Mouse (Mus musculus): ENCODE data around the gene Ap5z1.

Gene Ap5z1

DNA sequence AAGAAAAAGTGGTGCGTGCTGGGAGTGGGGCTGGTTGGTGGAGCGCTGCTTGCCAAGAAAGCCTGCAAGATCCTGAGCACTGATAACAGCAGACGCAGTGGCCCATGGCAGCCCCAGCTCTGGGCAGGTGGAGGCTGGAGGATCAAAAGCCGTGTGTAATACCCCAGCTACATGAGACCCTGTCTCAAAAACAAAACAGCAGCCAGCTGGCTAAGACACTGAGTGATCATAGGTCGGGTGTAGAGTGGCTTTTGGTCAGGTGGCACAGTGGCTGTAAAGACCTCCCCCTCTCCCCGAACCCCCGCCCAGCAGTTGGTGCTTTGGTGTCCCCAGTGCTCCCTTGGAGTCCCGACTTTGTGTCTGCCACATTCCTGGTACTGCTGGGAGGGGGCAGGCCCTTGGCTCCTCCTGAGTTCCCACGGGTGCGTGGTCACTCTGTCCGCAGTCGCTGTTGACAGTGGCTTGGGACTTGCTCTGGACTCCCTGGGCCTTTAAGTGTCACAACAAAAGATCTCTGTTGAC is 23.8 kb upstream of the Ap5z1 start:
- no peak for DNase-seq (ENCODE audit: extremely low read depth, low read depth)

GRCm38 (mm10) chr5:142440451-142441147 is 23.1 kb upstream of the Ap5z1 start:
- peak; percentile 91 for DNase-seq (ENCODE audit: extremely low read depth, low read depth)

DNA sequence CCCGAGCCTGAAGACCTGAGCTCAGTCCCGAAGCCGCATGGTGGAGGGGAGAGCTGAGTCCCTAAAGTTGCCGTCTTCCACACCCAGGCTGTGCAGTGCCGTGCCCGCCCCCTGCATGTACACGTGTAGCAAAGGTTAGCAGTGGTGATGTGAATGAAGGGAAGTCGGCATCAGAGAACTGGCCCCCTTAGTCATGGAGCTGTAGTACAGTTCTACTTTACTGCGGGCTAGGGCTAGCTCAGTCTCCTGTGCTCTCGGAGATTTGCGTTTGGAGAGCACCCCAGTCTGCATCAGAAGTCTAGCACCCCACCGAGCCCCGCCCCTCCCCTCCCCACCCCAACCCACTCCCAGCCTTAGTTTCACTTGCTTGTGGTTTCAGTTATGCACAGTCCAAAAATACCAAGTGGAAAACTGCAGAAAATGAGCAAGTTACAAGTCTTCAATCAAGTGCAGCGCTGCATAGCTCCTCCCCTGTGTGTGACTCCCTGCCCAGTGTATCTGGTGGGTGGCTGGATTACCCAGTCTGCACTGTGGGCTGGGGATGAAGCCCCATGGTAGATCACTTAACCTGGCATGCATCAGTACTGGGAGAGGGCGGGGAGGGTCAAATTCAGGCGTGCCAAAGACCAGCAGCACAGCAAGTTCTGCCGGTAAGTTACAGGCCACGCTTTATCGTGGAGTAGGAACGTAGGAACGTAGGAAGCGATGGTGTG is 22.3 kb upstream of the Ap5z1 start:
- no peak for DNase-seq (ENCODE audit: extremely low read depth, low read depth)

- no peak for DNase-seq (ENCODE audit: extremely low read depth, low read depth)
Observed at GRCm38 (mm10) chr5:142442045-142442440, 21.7 kb upstream of the Ap5z1 start.

DNA sequence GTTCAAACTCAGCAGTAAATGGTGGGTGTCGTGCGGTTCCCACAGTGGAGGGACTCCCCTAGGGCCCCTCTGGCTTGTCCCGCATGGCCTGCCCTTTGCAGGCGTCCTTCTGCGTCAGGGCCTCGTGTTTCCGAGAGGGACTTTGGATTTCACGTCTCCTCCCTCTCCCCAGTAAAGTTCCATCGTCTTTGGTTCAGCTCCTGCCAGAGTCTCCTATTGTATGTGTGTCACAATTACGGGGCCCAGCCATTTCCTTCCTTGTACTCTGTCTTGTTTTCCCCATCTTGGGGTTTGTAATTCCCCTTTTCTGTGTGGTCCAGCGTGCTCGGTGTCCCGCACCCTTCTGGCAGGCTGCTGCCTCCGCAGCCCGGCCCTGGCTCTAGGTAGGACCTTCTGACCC is 20.2 kb upstream of the Ap5z1 start:
- DNase-seq (ENCODE audit: extremely low read depth, low read depth) = no peak

- no peak for DNase-seq (ENCODE audit: extremely low read depth, low read depth)
Observed at GRCm38 (mm10) chr5:142443994-142444393, 19.8 kb upstream of the Ap5z1 start.

DNA sequence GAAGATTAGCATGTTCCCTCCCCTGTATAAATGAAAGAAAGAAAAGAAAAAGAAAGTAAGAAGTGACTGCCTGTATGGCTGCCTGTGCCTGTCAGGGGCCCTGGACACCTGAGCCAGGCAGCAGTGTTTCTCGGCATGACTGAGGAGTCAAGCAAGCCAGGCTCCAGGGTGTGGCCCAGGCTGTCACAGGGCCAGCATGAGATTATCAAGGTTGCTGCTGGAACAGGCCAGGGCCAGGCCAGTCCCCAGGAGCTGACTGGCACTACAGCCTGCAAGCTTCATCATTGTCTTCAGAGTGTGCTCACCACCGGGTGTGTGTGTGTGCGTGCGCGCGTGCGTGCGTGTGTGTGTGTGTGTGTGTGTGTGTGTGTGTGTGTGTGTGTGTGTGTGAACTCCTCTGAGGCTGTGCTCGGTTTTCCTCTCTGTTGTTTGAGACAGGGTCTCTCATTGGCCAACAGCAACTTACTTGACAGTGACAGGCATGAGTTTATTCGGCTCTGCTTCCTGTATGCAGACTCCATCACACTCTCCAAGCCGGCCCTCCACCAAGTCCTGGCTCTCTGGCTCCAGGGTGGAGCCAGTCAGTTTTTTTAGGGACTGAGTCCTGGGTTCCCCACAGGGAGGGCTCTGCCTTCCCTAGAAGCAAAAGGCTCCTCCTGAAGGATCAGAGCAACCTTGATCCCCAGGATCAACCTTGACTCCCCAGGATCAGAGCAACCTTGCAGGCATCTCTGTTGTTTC is 18.8 kb upstream of the Ap5z1 start:
- DNase-seq (ENCODE audit: extremely low read depth, low read depth) = no peak

- DNase-seq (ENCODE audit: extremely low read depth, low read depth) = no peak
Observed at GRCm38 (mm10) chr5:142445709-142446108, 18.0 kb upstream of the Ap5z1 start.

- DNase-seq (ENCODE audit: extremely low read depth, low read depth) = peak; percentile 71
Observed at GRCm38 (mm10) chr5:142448076-142448475, 15.7 kb upstream of the Ap5z1 start.

DNA sequence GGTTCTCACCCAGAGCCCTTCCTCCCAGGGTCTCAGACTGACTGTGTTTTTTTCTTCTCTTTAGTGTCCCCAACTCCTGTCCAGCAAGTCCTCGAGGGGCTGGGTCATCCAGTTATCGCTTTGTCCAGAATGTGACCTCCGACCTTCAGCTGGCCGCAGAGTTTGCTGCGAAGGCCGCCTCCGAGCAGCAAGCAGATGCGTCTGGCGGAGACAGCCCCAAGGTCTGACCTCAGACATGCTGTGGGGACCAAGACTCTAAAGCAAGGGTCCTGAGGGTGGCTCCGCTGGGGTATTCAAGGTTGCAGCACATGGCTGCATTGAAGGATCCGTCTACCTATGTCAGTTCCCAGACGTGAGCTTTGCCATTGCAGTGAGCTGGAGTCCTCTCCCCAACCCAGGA is 15.1 kb upstream of the Ap5z1 start:
- no peak for DNase-seq (ENCODE audit: extremely low read depth, low read depth)

- no peak for DNase-seq (ENCODE audit: extremely low read depth, low read depth)
Observed at GRCm38 (mm10) chr5:142450846-142451245, 12.9 kb upstream of the Ap5z1 start.

DNA sequence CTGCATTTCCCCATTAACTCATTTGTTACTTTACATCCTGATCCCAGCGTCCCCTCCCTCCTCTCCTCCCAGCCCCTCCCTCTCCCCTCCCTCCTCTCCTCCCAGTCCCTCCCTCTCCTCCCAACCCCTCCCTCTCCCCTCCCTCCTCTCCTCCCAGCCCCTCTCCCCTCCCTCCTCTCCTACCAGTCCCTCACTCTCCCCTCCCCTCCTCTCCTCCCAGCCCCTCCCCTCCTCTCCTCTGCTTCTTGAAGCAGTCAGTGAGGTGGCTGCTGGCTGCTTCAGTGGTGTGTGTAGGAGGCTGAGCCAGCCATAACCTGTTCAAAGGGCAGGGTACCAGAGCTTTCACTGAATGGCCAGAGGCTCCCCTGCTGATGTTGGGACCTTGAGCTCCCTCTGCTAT is 12.0 kb upstream of the Ap5z1 start:
- DNase-seq (ENCODE audit: extremely low read depth, low read depth) = no peak

DNA sequence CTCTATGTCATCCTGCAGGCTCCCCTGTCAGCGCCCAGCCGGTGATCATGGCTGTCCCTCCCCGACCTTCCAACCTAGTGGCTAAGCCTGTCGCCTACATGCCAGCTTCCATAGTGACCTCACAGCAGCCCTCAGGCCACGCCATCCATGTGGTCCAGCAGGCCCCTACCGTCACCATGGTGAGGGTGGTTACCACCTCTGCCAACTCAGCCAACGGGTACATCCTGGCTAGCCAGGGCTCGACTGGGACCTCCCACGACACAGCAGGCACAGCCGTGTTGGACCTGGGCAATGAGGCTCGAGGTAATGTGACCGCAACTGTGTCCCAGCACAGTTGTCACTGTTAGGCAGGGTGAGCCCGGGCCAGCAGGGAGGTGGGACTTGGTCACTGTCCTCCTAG is 10.0 kb upstream of the Ap5z1 start:
- DNase-seq (ENCODE audit: extremely low read depth, low read depth) = no peak

DNA sequence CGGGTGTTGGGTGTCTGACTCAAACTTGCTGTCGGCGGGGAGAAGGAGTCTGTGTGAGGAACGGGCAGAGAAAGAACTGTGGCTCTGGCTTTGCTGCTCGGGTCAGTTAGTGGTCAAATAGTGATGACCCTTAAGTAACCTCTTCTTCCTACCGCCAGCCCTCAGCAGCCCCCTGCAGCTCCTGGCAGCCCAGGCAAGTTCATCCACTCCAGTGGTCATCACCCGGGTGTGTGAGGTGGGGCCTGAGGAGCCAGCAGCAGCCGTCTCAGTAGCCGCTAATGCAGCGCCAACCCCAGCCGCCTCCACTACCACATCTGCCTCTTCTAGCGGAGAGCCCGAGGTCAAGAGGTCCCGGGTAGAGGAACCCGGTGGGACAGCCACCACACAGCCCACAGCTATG is 7.4 kb upstream of the Ap5z1 start:
- DNase-seq (ENCODE audit: extremely low read depth, low read depth) = no peak

GRCm38 (mm10) chr5:142457345-142457744 is 6.4 kb upstream of the Ap5z1 start:
- DNase-seq (ENCODE audit: extremely low read depth, low read depth) = no peak

DNA sequence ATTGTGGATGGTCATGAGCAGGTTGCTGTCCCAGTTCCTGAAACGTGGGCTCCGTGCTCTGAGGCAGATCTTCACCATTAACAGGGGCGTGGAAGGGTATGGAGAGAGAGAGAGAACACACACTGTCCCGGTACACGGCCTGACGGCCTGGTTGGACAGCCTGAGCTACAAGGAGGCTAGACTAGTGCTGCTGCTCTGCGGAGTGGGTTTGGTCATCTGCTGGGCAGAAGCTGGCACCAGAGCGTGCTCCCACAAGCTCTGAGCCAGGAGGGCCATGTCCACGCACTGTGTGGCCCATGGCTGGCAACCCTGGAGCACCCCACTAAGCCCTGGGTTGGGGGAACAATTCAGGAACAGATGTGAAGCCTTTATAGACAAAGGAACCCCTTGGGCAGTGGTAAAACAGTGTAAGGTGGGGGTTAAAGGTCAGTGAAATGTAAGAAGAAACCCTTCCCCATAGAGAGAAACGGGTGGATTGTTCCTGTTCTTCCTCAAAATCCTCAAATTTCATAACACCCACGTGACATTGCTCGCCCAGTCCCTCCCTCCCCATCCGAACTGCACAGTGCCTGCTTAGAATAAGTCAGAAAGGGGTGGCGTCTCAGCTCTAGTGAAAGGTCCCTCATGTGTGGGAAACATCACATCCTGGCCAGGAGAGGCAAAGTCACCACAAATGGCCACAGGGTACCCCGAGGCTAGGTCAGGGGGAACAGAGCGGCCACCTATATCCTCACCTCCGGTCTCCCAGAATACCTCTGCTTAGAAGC is 4.8 kb upstream of the Ap5z1 start:
- DNase-seq (ENCODE audit: extremely low read depth, low read depth) = no peak

- DNase-seq (ENCODE audit: extremely low read depth, low read depth) = no peak
Observed at GRCm38 (mm10) chr5:142459834-142460233, 3.9 kb upstream of the Ap5z1 start.

- DNase-seq (ENCODE audit: extremely low read depth, low read depth) = no peak
Observed at GRCm38 (mm10) chr5:142461942-142462640, 1.7 kb upstream of the Ap5z1 start.

- DNase-seq (ENCODE audit: extremely low read depth, low read depth) = no peak
Observed at GRCm38 (mm10) chr5:142462641-142462948, 1.1 kb upstream of the Ap5z1 start.

GRCm38 (mm10) chr5:142463011-142463410 is 733 bp upstream of the Ap5z1 start:
- DNase-seq (ENCODE audit: extremely low read depth, low read depth) = no peak

DNA sequence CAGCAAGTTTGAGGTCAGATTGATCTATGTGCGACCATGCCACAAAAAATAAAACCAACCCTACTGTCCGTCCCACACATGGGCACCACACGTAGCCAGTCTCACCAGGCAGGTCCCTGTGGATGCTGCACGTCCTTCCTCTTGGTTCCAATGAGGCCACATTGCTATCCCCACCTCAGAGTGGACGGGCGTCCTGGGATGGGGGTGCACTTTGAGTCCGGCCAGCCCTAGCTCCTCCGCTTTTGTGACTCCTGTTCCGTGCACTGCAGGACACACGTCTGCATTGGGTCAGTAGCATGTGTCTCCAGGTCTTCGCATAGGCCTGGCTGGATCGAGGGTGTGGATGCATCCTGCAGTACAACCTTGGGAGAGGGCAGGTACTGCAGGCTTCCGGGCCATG is 4.6 kb downstream of the Ap5z1 start:
- no peak for DNase-seq (ENCODE audit: extremely low read depth, low read depth)
